Mouse (Mus musculus) hindbrain, embryonic 12.5 days (tissue): ENCODE measurements around the gene Golm1. TPM values are rescaled to one million over a fixed set of nuclear protein-coding genes. Genes with fewer than 3 reads are reported as not detected.
"Not testable (repeated sequence)": the region's sequence is repeated elsewhere in the genome, so short reads cannot be mapped to it uniquely, and the experiment has no call there.

Source experiments
- ATAC-seq: fragments of 200-750 bp; cut with Nextera tagmentation; 2 replicates; pipeline ENCODE4 v1.8.0; 2017; ENCODE audit warnings: moderate TSS enrichment; ENCODE audit not compliant: low FRiP score
- H3K27ac ChIP-seq: fragments of 300-500 bp; sonication (generic); 2 replicates; pipeline ENCODE4 v1.5.1; 2016; ENCODE audit warnings: mild to moderate bottlenecking
- H3K27me3 ChIP-seq: fragments of 300-500 bp; sonication (generic); 2 replicates; pipeline ENCODE4 v1.6.1; 2016; ENCODE audit warnings: mild to moderate bottlenecking
- H3K36me3 ChIP-seq: fragments of 300-500 bp; sonication (generic); 2 replicates; pipeline ENCODE4 v1.6.1; 2016; ENCODE audit warnings: mild to moderate bottlenecking
- H3K4me1 ChIP-seq: fragments of 300-500 bp; sonication (generic); 2 replicates; pipeline ENCODE4 v1.6.1; 2016
- H3K4me2 ChIP-seq: fragments of 300-500 bp; sonication (generic); replicated peaks from 2 replicates; pipeline ENCODE4 v1.6.1; 2016; ENCODE audit warnings: mild to moderate bottlenecking
- H3K4me3 ChIP-seq: fragments of 300-500 bp; sonication (generic); 2 replicates; pipeline ENCODE4 v1.5.1; 2016; ENCODE audit warnings: mild to moderate bottlenecking
- H3K9ac ChIP-seq: fragments of 300-500 bp; sonication (generic); 2 replicates; pipeline ENCODE4 v1.6.1; 2016; ENCODE audit warnings: mild to moderate bottlenecking, moderate library complexity
- H3K9me3 ChIP-seq: fragments of 300-500 bp; sonication (generic); replicated peaks from 2 replicates; pipeline ENCODE4 v1.6.1; 2016; ENCODE audit warnings: mild to moderate bottlenecking
- WGBS: fragments of 180-500 bp; shearing (Covaris S2); methylation state at CpG from one replicate; pipeline ENCODE4 v1.1.7; 2016; 5-methylcytosine and 5-hydroxymethylcytosine counted together
- polyA plus RNA-seq: library from polyadenylated mRNA; unstranded; fragments of >200 nt; fragmentation: Nextera tagmentation; extraction: Ambion mirVana; gene quantifications from 2 replicates; pipeline ENCODE4 v1.2.1, GENCODE M21; 2016

Golm1 gene
- polyA plus RNA-seq, 1 experiment from 2014 or later, result 91.3 TPM

DNA sequence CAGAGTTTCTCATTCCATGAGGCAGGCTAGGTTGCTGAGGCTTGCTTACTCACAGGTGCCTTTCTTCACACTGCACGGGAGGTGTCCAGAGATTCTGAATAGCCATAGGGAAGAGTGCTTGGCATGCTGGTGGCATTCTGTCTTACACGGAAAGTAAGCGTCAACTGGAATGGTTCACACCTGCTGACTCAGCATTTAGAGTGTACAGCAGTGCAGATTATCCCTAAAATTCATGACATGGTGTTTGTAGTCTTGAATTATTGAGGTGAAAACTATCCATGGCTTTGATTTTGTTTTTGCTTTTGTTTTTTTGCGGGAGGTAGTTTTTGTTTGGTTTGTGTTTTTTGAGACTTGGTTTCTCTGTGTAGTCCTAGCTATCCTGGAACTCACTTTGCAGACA is 65.7 kb downstream of the Golm1 start:
- Histone ChIP-seq H3K4me1 (no peaks in the 10 kb centered on the region), H3K4me3 (no peak overlapping the region), H3K9ac (no peak overlapping the region), H3K4me2 (no peak overlapping the region), H3K36me3 (peaks cover 79% of the 10 kb centered on the region), H3K27ac (no peak overlapping the region), H3K27me3 (no peaks in the 10 kb centered on the region), H3K9me3 (no peaks in the 10 kb centered on the region)
- ATAC-seq, result no peak
- WGBS, result 93% methylated on average over 4 of the region's 4 CpGs

DNA sequence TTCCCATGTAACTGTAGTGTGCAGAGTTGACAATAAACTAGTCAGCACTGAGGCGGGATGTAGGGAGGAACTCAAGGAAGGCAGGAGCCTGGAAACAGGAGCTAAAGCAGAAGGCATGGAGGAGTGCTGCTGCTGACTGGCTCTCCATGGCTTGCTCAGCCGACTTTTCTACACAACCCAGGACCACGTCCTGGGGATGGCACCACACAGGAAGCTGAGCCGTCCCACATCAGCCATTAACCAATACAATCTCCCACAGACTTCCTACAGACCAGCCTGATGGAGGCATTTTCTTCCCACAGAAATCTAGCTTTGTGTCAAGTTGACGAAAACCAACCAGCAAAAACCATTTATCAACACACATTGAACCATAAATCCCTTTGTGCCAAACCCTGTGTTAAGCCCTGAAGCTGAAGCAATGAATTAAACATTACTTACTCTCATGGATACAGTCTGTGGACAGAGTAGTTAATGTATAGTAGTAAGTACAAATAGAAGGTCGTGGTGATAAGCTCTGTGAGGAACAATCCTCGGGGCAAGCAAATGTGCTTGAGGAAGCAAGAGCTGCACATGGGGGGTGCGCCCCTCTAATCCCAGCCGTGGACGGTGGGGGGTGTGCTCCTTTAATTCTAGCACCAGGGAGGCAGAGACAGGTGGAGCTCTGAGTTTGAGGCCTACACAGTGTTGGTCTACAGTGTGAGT is 70.2 kb downstream of the Golm1 start:
- 87% methylated on average over 10 of the region's 10 CpGs for WGBS

DNA sequence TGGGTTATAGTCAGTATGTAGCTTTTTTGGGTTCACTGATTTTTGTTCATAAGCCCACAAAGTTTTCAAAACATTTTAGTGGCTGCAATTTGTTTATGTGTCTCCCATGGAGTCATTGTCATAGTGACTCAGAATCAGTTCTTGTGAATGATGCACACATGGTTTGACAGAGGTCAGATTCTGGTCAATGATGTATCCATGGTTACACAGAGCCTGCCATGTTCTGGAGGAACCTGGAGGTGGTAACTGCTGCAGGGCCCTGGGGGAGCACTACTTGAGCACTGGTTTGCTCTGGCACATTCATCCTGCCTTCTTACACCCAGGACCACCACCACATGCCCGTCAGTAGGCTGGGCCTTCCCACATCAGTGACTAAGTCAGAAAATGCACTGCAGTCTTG is 71.1 kb downstream of the Golm1 start:
- Histone ChIP-seq H3K27me3 (no peaks in the 10 kb centered on the region), H3K4me1 (no peaks in the 10 kb centered on the region), H3K9ac (no peak overlapping the region), H3K4me3 (no peak overlapping the region), H3K27ac (no peak overlapping the region), H3K4me2 (no peak overlapping the region), H3K36me3 (peaks cover 88% of the 10 kb centered on the region), H3K9me3 (no peaks in the 10 kb centered on the region)
- 65% methylated on average over 1 of the region's 1 CpGs for WGBS
- ATAC-seq, result no peak

More for the DNA sequence above, 70.2 kb downstream of the Golm1 start:
- no peak overlapping the region for H3K4me3 ChIP-seq
- no peak overlapping the region for H3K9ac ChIP-seq
- H3K9me3 ChIP-seq, result no peaks in the 10 kb centered on the region
- H3K36me3 ChIP-seq, result peaks cover 88% of the 10 kb centered on the region
- H3K27ac ChIP-seq, result no peak overlapping the region
- H3K27me3 ChIP-seq, result no peaks in the 10 kb centered on the region
- H3K4me1 ChIP-seq, result no peaks in the 10 kb centered on the region
- ATAC-seq, result no peak
- H3K4me2 ChIP-seq, result no peak overlapping the region

DNA sequence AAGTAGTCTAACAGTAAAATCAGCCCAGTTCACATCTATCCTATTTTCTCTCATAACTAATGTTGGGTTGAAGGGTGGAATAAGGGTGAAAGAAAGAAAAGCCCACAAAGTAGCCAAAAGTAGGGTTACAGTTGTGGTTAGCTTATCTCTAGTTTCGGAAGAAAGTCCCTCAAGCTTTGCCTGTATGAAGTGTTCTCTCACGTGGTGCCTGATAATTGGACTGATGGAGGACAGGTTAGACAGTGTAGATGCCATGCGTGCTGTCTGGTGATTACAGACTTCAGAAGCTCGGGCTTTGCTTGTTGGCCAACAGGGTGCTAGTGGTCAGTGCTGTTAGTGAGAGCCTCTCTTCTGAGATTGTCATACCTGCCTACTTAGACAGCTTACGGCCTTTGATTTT is 72.5 kb downstream of the Golm1 start:
- Histone ChIP-seq H3K27me3 (no peaks in the 10 kb centered on the region), H3K4me3 (no peak overlapping the region), H3K9me3 (no peaks in the 10 kb centered on the region), H3K9ac (no peak overlapping the region), H3K36me3 (peaks cover 78% of the 10 kb centered on the region), H3K4me1 (no peaks in the 10 kb centered on the region), H3K4me2 (no peak overlapping the region), H3K27ac (no peak overlapping the region)
- ATAC-seq, result no peak
- 95% methylated on average over 5 of the region's 5 CpGs for WGBS

DNA sequence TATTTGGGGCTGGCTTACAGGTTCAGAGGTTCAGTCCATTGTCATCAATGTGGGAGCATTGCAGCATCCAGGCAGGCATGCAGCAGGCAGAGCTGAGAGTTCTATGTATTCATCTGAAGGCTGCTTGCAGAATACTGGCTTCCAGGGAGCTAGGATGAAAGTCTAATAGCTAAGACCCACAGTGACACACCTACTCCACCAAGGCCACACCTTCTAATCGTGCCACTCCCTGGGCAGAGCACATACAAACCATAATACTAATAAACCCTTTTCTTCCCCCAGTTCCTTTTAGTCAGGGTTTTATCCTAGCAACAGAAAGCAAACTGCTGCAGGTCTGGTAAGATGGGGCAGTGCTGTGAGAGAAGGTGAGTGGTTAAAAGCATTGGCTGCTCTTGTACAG is 83.0 kb downstream of the Golm1 start:
- Histone ChIP-seq H3K36me3 (peaks cover 72% of the 10 kb centered on the region), H3K4me1 (peaks cover 2% of the 10 kb centered on the region; the same call in 1 of the 2 replicates), H3K4me2 (no peak overlapping the region), H3K9me3 (no peaks in the 10 kb centered on the region), H3K4me3 (no peak overlapping the region), H3K27me3 (no peaks in the 10 kb centered on the region), H3K27ac (no peak overlapping the region), H3K9ac (no peak overlapping the region)
- WGBS, result 89% methylated on average over 1 of the region's 1 CpGs
- no peak for ATAC-seq

DNA sequence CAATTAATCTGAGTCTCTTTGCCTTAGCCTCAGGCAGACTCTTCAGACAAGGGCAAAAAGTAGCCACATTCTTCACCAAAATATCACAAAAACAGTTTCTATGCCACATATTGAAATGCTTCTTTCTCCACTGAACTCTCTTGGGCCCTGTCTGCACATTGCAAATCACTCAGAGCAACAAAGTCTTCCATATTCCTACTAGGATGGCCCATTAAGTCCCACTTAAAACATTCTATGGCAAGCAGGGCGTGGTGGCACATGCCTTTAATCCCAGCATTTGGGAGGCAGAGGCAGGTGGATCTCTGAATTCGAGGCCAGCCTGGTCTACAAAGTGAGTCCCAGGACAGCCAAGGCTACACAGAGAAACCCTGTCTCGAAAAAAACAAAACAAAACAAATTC is 83.6 kb downstream of the Golm1 start:
- H3K9me3 ChIP-seq, H3K9ac ChIP-seq, H3K4me3 ChIP-seq, H3K4me1 ChIP-seq, ATAC-seq, H3K4me2 ChIP-seq, H3K27me3 ChIP-seq, H3K27ac ChIP-seq: not testable (repeated sequence)
- H3K36me3 ChIP-seq, result peaks cover 69% of the 10 kb centered on the region
- 92% methylated on average over 3 of the region's 3 CpGs for WGBS

DNA sequence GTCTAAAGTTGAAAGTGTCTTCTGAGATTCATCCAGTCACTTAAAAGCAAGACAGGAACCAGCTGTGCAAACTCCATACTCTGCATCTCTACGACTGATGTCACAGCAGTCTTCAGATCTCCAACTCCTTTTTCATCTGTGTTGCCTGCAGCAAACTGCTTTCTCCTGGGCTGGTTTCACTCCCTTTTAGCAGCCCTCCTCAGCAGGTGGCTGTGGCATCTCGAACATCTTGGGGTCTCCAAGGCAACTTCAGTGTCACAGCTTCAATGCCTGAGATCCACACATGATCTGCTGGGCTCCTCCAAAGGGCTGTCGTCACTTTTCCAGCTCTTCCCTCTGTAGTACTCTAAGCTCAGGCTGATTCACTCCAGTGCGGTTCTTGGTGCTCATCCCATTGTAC is 84.9 kb downstream of the Golm1 start:
- Histone ChIP-seq H3K9ac (no peak overlapping the region), H3K4me1 (peaks cover 20% of the 10 kb centered on the region), H3K27me3 (no peaks in the 10 kb centered on the region), H3K27ac (no peak overlapping the region), H3K4me3 (no peak overlapping the region), H3K4me2 (no peak overlapping the region), H3K9me3 (no peaks in the 10 kb centered on the region), H3K36me3 (peaks cover 65% of the 10 kb centered on the region)
- 85% methylated on average over 4 of the region's 4 CpGs for WGBS
- no peak for ATAC-seq

DNA sequence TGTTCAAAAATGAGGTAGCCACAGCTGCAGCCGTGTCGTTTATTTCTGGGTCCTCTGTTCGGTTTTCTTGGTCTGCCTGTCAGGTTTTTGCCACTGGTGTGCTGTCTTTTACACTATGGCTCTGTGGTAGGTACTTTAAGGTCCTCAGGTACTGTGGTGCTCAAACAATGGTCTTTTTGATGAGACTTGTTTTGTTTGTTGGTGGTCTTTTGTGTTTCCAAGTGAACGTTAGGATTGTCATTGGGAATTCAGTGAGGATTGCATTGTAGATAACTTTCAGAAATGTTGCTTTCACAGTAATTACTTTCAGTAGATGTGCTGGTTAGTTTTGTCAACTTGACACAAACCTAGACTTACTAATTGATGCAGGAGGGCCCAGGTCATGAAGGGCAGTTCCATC is 85.9 kb downstream of the Golm1 start:
- ATAC-seq, result no peak
- peaks cover 60% of the 10 kb centered on the region for H3K36me3 ChIP-seq
- H3K4me3 ChIP-seq, result no peak overlapping the region
- no peaks in the 10 kb centered on the region for H3K9me3 ChIP-seq
- no peak overlapping the region for H3K9ac ChIP-seq
- H3K4me1 ChIP-seq, result peaks cover 20% of the 10 kb centered on the region
- H3K27ac ChIP-seq, result no peak overlapping the region
- H3K27me3 ChIP-seq, result no peaks in the 10 kb centered on the region
- H3K4me2 ChIP-seq, result no peak overlapping the region
- 88% methylated on average over 4 of the region's 4 CpGs for WGBS

DNA sequence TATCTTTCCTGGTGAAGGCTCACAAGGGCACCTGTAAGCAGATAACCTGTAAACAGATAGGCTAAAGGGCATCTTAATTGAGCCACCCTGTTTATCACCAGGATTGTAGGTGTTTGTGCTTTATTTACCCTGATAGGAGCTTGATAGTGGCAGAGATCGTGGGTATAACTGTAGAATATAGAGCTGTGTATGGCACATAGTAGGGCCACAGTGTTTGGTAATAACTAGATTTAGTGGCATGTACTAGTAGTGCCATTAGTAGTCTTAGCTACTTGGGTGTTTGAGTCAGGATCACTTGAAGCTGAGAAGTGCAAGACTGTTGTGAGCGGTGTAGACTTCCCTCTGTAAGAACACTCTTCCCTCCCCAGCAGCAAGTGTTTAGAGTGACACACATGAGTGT is 88.4 kb downstream of the Golm1 start:
- Histone ChIP-seq H3K4me3 (no peak overlapping the region), H3K36me3 (peaks cover 39% of the 10 kb centered on the region), H3K9ac (no peak overlapping the region), H3K9me3 (no peaks in the 10 kb centered on the region), H3K4me1 (peaks cover 20% of the 10 kb centered on the region), H3K4me2 (peak overlapping the region; percentile 73), H3K27ac (no peak overlapping the region), H3K27me3 (no peaks in the 10 kb centered on the region)
- ATAC-seq, result no peak
- 95% methylated on average over 2 of the region's 2 CpGs for WGBS

DNA sequence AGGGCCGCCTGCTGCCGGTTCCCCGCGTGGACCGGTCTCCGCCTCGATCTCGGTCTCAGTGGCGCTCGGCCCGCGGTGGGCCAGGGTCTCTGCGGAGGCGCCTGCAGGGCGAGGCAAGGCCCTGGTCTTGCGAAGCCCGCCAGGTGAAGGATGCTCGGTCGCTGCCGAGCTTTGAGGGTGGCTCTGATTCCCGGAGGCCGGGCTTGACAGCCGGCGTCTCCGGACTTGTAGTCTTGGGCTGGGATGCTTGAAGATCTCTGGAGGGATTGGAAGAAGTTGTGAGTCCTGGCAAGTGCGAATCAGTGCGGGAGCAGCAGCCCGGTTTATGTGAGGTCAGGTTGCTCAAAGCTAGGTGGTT is 90.0 kb downstream of the Golm1 start:
- whole genome bisulfite sequencing, result under 1% methylated on average over 28 of the region's 28 CpGs
- no peaks in the 10 kb centered on the region for H3K9me3 ChIP-seq
- peaks cover 20% of the 10 kb centered on the region for H3K4me1 ChIP-seq
- peak overlapping the region; percentile 91 for H3K9ac ChIP-seq
- no peak; the same call in 1 of the 2 replicates for ATAC-seq
- no peaks in the 10 kb centered on the region for H3K27me3 ChIP-seq
- peak overlapping the region; percentile 94 for H3K4me3 ChIP-seq
- peak overlapping the region; percentile 73 for H3K4me2 ChIP-seq
- H3K36me3 ChIP-seq, result peaks cover 24% of the 10 kb centered on the region
- H3K27ac ChIP-seq, result peak overlapping the region; percentile 85

DNA sequence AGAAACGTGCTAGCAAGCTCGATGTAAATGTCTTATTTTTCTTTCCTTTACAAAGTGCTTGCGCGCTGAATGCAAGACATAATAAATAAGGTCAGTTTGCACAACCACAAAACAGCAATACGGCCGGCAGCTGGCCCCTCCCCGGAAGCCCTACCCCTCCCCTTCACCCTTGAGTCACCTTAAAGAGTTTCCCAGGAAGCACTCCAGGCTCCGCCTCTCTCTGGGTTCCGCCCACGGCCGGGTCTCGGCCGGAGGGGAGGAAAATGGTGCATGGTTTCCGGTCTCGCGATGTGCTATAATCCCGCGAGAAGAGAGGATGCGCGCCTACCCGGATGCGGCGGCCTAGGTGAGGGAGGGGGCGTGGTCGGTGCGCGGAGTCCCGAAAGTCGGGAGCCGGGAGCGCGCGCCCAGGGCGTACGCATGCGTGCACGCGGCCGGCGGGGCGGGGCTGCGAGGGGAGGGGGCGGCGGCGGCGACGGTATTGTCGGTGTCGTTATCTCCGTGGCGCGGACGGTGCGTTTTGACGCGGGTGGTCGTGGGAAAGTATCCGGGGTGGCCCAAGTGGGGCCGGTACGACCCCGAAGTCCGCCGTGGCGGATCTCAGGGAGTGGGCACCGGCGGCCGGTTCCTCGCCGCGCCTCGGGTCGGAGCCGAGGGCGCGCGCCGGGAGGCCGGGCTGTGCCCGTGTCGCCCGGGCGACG is 90.5 kb downstream of the Golm1 start, which contains the start of the genes Agtpbp1 and Naa35:
Gene Agtpbp1 (minus strand): TSS at position 281 of the 701 bp plus-strand sequence.
Gene Naa35 (plus strand): TSS at position 313 of the 701 bp plus-strand sequence.
- peak; percentile 97 for ATAC-seq
- H3K4me2 ChIP-seq, result peak within 1 kb of the TSS; percentile 73
- peaks cover 20% of the 10 kb centered on the region for H3K4me1 ChIP-seq
- WGBS, result under 1% methylated on average over 82 of the region's 83 CpGs
- H3K27me3 ChIP-seq, result no peaks in the 10 kb centered on the region
- H3K9me3 ChIP-seq, result no peaks in the 10 kb centered on the region
- peaks cover 19% of the 10 kb centered on the region for H3K36me3 ChIP-seq
- H3K4me3 ChIP-seq, result peak within 1 kb of the TSS; percentile 94
- peak within 1 kb of the TSS; percentile 91 for H3K9ac ChIP-seq
- peak within 1 kb of the TSS; percentile 85 for H3K27ac ChIP-seq
